Mouse (Mus musculus) ES-Bruce4 (cell line): ENCODE measurements around the gene Macrod2.

Experiments
- CTCF ChIP-seq: IDR thresholded peaks from one replicate; pipeline ENCODE4 v1.8.1; 2011; ENCODE audit warnings: low read depth, low read length
- POLR2A ChIP-seq: IDR thresholded peaks from one replicate; pipeline ENCODE4 v1.8.1; 2011; ENCODE audit warnings: low read length; ENCODE audit not compliant: insufficient read depth

- TF ChIP-seq CTCF (no peak), POLR2A (no peak)
These were observed 628.8 kb downstream of the Macrod2 start for GRCm38 (mm10) chr2:141023916-141024315.
